Mouse (Mus musculus) cerebellum, postnatal 4 days (tissue): ENCODE data around the gene Abca13.
"Not testable (repeated sequence)": the region's sequence is repeated elsewhere in the genome, so short reads cannot be mapped to it uniquely, and the experiment has no call there.

ENCODE experiments used
- DNase-seq, 2 experiments: peaks; one replicate each; pipeline ENCODE4 v3.0.0; 2022; ENCODE audit warnings: low spot score in 2 of 2, mixed read lengths in 1 of 2

Gene Abca13

GRCm38 (mm10) chr11:9191555-9192131 lies at the start of gene Abca13:
TSS of gene Abca13 (plus strand) at chr11:9191942.
- DNase-seq: no peak

- DNase-seq: no peak
Measured at GRCm38 (mm10) chr11:9145113-9145512, 46.6 kb upstream of the Abca13 start.

GRCm38 (mm10) chr11:9146115-9146514 lies 45.6 kb upstream of the Abca13 start:
- no peak for DNase-seq

GRCm38 (mm10) chr11:9146683-9147082 lies 45.1 kb upstream of the Abca13 start:
- DNase-seq: no peak

GRCm38 (mm10) chr11:9148206-9148605 lies 43.5 kb upstream of the Abca13 start:
- DNase-seq: no peak

- not testable (repeated sequence) for DNase-seq
Measured at GRCm38 (mm10) chr11:9150403-9150802, 41.3 kb upstream of the Abca13 start.

GRCm38 (mm10) chr11:9159953-9160352 lies 31.8 kb upstream of the Abca13 start:
- no peak for DNase-seq

GRCm38 (mm10) chr11:9167331-9167730 lies 24.4 kb upstream of the Abca13 start:
- no peak for DNase-seq

GRCm38 (mm10) chr11:9181477-9181876 lies 10.3 kb upstream of the Abca13 start:
- no peak for DNase-seq

GRCm38 (mm10) chr11:9189471-9189870 lies 2.3 kb upstream of the Abca13 start:
- DNase-seq: not testable (repeated sequence)

- no peak for DNase-seq
Measured at GRCm38 (mm10) chr11:9190772-9191554, 779 bp upstream of the Abca13 start.

GRCm38 (mm10) chr11:9194861-9195260 lies 3.1 kb downstream of the Abca13 start:
- DNase-seq: no peak

GRCm38 (mm10) chr11:9199868-9200267 lies 8.1 kb downstream of the Abca13 start:
- DNase-seq: no peak

- DNase-seq: no peak
Measured at GRCm38 (mm10) chr11:9210707-9211106, 19.0 kb downstream of the Abca13 start.

GRCm38 (mm10) chr11:9213580-9213979 lies 21.8 kb downstream of the Abca13 start:
- DNase-seq: no peak

- DNase-seq: no peak
Measured at GRCm38 (mm10) chr11:9216252-9216651, 24.5 kb downstream of the Abca13 start.

- DNase-seq: no peak
Measured at GRCm38 (mm10) chr11:9220501-9220900, 28.8 kb downstream of the Abca13 start.

- DNase-seq: no peak
Measured at GRCm38 (mm10) chr11:9221646-9222045, 29.9 kb downstream of the Abca13 start.

GRCm38 (mm10) chr11:9226399-9226798 lies 34.7 kb downstream of the Abca13 start:
- DNase-seq: no peak

- not testable (repeated sequence) for DNase-seq
Measured at GRCm38 (mm10) chr11:9249627-9250026, 57.9 kb downstream of the Abca13 start.

- DNase-seq: not testable (repeated sequence)
Measured at GRCm38 (mm10) chr11:9263072-9263471, 71.3 kb downstream of the Abca13 start.

- DNase-seq: no peak
Measured at GRCm38 (mm10) chr11:9269090-9269489, 77.3 kb downstream of the Abca13 start.

GRCm38 (mm10) chr11:9285204-9285603 lies 93.5 kb downstream of the Abca13 start:
- no peak for DNase-seq
